Mouse (Mus musculus): ENCODE results near the gene Pla1a.

DNA sequence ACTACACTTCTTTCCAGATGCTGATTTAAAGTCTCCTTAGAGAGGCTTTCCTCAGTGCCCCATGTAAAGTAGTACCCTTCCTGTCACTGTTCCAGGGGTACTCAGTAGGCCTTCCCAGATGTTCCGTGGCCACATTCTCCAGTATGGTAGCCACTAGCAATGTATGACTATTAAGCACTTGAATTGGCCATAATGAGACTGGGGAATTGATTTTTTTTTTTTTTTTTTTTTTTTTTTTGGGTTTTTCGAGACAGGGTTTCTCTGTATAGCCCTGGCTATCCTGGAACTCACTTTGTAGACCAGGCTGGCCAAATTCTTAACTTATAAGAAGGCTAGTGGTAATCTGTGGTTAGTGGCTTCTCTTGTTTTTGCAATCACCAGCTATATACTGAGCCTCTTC lies 83.1 kb downstream of the Pla1a start:
- TF ChIP-seq CTCF (IDR thresholded peaks at IDR 0.05; ENCODE audit: borderline replicate concordance, extremely low read depth, insufficient read depth, insufficient read length), result no peak
- no peak for TF ChIP-seq POLR2A (IDR thresholded peaks at IDR 0.05; ENCODE audit: borderline replicate concordance, extremely low read depth, insufficient read depth, insufficient read length, poor library complexity, severe bottlenecking)

All from brain, embryonic 14.5 days (tissue).